Mouse (Mus musculus): ENCODE data around the gene Lrrk1.

DNA sequence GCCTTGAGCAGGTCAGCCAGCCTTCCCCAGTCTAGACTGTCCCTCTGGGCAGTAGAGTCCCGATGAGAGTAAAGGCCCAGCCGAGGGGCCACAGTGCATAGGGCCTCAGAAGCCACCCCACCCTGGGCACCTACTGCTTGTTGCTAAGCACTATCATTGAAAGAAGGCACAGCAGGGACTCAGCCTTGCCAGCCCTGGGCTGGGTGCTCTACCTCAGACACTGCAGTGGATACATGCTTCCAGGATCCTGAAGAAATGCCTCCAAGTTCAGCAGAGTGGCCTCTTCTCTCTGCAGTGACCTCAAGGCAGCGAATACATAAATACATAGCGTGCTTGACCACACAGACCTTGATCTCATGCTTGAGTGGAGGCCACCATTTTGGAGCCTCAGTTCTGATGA is 156.3 kb downstream of the Lrrk1 start:
- TF ChIP-seq CTCF (IDR thresholded peaks at IDR 0.05; ENCODE audit: low read depth, low read length): no peak
- no peak for TF ChIP-seq POLR2A (IDR thresholded peaks at IDR 0.05; ENCODE audit: extremely low read depth, insufficient read depth, low read length)
